Mouse (Mus musculus) 416B (cell line): ENCODE results near the gene Mrps31.
A peak's percentile ranks its signal among the peaks of the same experiment; 100 is the strongest.

Experiments used
- DNase-seq: peaks from one replicate; pipeline ENCODE4 v3.0.0; 2011; ENCODE audit warnings: low read depth

Gene Mrps31

GRCm38 (mm10) chr8:22411282-22411702 lies at the start of gene Mrps31:
Gene Mrps31 (plus strand): TSS chr8:22411361.
- DNase-seq = peak; percentile 92

GRCm38 (mm10) chr8:22376311-22376710 lies 34.9 kb upstream of the Mrps31 start:
- no peak for DNase-seq

- peak; percentile 52 for DNase-seq
Observed at GRCm38 (mm10) chr8:22376903-22377302, 34.3 kb upstream of the Mrps31 start.

GRCm38 (mm10) chr8:22380934-22381333 lies 30.2 kb upstream of the Mrps31 start:
- DNase-seq = no peak

GRCm38 (mm10) chr8:22382824-22383595 lies 28.2 kb upstream of the Mrps31 start:
- peak; percentile 33 for DNase-seq

- no peak for DNase-seq
Observed at GRCm38 (mm10) chr8:22385158-22385557, 26.0 kb upstream of the Mrps31 start.

GRCm38 (mm10) chr8:22389874-22390273 lies 21.3 kb upstream of the Mrps31 start:
- no peak for DNase-seq

- DNase-seq = peak; percentile 70
Observed at GRCm38 (mm10) chr8:22390766-22391463, 20.2 kb upstream of the Mrps31 start.

- DNase-seq = no peak
Observed at GRCm38 (mm10) chr8:22394471-22394870, 16.7 kb upstream of the Mrps31 start.

- no peak for DNase-seq
Observed at GRCm38 (mm10) chr8:22395256-22395655, 15.9 kb upstream of the Mrps31 start.

GRCm38 (mm10) chr8:22397811-22398141 lies 13.4 kb upstream of the Mrps31 start:
- peak; percentile 42 for DNase-seq

- peak; percentile 91 for DNase-seq
Observed at GRCm38 (mm10) chr8:22398142-22398951, 12.8 kb upstream of the Mrps31 start, which contains the start of gene Slc25a15. Gene Slc25a15 (minus strand): TSS chr8:22398597.

GRCm38 (mm10) chr8:22399285-22399880 lies 11.8 kb upstream of the Mrps31 start:
- DNase-seq = no peak

GRCm38 (mm10) chr8:22400593-22400992 lies 10.6 kb upstream of the Mrps31 start:
- DNase-seq = no peak

- DNase-seq = peak; percentile 70
Observed at GRCm38 (mm10) chr8:22403235-22403634, 7.9 kb upstream of the Mrps31 start.

GRCm38 (mm10) chr8:22405733-22406132 lies 5.4 kb upstream of the Mrps31 start:
- DNase-seq = peak; percentile 97

- DNase-seq = no peak
Observed at GRCm38 (mm10) chr8:22410688-22411281, 376 bp upstream of the Mrps31 start.

- DNase-seq = peak; percentile 48
Observed at GRCm38 (mm10) chr8:22411971-22412370, 810 bp downstream of the Mrps31 start.
